Mouse (Mus musculus): Measurements from ENCODE around the gene Cep128.

The Cep128 gene

DNA sequence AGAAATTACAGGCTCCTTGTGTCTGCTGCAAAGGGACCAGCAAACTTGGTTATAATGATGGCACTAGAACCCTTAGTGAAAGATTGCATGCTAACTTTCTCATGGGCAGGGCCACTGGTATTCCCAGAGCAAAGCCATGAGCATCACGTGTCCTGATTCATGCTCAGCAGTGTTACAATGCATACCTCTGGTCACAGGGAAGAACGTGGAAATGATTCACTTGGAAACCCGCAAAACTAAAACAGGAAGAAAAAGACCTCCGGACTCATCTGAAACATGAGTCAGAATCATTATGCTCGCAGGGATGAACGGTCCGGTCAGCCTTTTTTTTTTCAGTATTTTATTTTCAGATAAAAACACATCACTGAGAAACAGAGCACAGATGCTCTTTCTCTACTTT lies 78.4 kb downstream of the Cep128 start:
- DNase-seq: no peak

GRCm38 (mm10) chr12:91305038-91305437 lies 79.2 kb downstream of the Cep128 start:
- DNase-seq: no peak

DNA sequence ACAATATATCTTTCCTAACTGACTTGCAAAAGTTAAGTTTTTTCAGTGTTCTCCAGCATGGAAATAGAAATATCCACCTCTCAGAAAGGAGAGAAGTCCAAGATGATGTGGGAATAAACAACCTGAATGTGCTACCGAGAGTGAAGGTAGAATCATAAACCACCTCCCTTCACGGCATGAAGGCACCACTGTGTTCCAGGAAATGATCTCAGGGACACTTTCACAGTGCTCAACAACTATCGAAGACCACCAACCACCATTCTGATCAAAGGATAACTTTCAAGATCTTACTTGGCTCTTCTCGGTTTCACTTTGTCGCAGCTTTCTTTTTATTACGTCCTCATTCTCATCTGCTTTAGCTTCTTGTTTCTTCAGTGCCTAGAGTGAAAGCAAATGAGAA lies 85.5 kb downstream of the Cep128 start:
- no peak for DNase-seq

- no peak for DNase-seq
Observed at GRCm38 (mm10) chr12:91295870-91296269, 88.3 kb downstream of the Cep128 start.

- DNase-seq: no peak
Observed at GRCm38 (mm10) chr12:91295436-91295835, 88.8 kb downstream of the Cep128 start.

DNA sequence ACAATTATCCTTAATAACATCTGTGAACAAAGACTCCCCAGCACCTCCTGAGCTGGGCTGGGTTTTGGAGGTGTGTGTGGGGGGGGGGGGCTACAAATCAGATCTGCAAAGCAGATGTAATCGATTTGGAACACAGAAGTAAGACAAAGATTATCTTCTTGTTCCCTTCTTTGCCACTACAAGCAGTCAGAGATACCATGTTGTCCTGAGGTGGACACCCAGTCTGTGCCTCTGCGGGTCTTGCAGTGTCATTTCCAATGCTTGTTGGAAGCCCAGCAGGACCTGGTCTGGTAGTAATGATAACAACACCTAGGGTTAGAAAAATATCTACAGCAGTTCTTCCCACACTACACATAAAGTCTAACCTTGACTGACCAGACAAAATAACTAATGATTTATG lies 110.3 kb downstream of the Cep128 start:
- no peak for DNase-seq

GRCm38 (mm10) chr12:91269634-91270033 lies 114.6 kb downstream of the Cep128 start:
- DNase-seq: no peak

DNA sequence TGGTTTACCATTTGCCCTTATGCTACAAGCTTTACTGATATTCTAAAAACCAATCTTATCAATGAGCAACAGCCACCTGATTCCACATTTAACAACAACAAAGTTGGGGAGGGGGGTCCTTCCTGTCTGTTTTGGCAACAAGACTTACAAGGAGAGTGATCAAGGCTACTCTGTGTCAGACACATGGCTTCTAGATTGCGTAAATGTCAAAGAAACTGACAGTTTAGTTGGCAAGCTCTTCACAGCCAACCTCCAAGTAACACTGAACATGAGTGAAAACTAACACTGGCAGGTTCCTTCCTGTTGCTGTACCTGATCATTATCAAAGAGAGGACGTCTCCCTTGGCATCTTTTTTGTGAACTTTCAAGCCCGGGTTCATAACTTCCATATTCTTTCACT lies 115.2 kb downstream of the Cep128 start:
- no peak for DNase-seq

- DNase-seq: no peak
Observed at GRCm38 (mm10) chr12:91266014-91266413, 118.2 kb downstream of the Cep128 start.

DNA sequence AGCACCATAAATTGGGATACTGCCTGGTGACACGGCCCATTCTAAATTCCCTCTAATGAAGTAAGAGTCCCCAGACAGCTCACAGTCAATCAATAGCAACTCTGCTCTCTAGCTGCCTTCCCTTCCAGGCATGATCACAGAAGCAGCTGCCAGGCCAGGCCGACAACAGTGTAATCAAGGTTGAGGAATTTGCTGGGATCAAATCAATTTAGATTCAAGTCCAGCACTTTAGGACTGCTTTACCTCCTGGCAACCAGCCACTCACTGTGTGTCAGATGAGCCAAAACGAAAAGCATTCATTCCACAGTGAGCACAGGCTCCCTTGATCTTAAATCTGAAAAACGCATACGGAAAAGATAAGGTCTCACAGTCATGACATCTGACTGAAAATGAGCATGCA lies 118.7 kb downstream of the Cep128 start:
- DNase-seq: no peak

DNA sequence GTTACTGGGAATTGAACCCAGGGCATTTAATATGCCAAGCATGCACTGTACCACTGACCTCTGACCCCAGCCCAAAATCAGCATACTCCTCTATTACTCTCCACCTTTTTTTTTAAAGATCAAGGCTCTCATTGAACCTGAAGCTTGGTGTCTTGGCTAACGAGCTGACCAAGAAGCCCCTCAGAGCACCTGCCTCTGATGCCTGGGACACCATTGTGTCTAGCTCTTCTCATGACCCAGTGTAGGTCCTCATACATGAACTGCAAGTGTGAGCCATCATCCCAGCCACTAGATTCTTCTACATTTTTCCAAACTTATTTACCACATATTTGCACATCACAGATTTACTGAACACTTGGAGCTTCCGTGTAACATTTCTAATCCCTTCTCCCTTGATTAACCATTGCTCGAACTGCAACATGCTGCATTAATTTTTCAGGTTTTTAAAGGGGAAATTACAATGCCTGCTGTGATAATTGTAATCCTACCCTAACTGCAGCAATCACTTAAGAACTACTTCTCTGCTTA lies 119.3 kb downstream of the Cep128 start:
- DNase-seq: no peak

GRCm38 (mm10) chr12:91263705-91264104 lies 120.5 kb downstream of the Cep128 start:
- DNase-seq: no peak

DNA sequence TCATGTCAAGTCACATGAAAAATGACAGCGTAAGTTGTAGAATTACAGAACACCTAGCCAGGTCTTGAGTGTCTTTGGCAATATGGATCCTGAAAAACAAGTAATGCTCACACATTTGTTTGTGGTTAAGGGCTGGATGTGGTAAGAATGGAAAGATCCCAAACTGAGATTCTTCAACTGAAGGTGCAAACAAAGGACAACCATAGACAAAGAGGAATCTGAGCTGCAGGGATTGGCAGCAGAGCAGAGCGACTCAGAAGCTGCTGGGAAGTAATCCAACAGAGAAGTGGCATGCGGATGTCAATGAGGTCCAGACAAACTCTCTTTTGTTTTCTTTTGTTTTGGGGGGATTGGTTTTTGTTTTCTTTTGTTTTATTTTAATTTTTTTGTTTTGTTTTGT lies 121.4 kb downstream of the Cep128 start:
- DNase-seq: no peak

DNA sequence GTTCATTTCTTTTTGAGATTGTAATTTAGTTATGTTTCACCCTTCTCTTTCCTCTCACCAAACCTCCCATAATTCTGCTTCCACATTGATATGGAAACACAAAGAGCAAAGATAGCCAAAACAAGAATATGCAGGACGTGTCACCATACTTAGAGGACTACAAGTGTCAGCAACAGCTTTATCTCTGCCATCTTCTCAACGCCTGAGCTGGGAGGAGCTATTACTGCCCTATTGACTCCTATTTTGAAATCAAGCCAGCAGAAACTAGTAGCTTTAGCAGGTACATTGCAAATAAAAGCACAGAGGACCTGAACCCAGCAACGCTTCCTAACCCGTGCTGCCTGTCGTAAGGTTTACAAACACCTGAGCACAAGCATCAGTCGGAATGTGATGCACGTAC lies 127.9 kb downstream of the Cep128 start:
- no peak for DNase-seq

DNA sequence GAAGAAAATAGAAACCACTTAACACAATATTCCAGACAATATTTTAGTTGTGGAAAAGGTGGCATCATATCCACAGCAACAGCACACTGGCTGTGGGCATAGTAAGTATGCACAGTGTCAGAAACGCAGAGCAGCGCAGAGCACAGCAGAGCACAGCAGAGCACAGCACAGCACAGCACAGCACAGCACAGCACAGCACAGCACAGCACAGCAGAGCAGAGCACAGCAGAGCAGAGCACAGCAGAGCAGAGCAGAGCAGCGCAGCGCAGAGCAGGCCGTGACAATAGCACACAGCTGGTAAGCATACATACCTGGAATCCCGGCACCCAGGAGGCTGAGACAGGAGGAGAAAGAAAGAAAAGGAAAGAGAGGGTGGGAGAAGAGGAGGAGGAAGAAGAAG lies 129.4 kb downstream of the Cep128 start:
- no peak for DNase-seq

GRCm38 (mm10) chr12:91220609-91221008 lies 163.6 kb downstream of the Cep128 start:
- DNase-seq: no peak

DNA sequence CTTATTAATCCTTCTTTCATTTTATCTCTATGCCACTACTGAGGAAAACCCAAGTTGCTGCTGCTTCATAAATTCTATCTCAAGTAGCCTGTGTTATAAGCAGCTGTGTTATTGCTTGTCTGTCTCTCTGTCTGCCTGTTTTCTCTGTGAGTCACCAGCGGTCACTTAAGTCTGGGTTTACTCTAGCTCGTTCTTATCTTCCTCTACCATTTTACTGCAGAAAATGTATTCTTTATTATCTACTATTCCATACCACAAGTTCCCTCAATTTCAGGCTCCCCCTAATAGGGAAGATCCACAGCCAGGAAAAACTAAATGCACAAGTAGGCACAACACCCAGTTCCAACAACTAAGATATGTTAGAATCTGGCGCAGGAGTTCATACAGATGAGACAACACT lies 178.7 kb downstream of the Cep128 start:
- DNase-seq: no peak

DNA sequence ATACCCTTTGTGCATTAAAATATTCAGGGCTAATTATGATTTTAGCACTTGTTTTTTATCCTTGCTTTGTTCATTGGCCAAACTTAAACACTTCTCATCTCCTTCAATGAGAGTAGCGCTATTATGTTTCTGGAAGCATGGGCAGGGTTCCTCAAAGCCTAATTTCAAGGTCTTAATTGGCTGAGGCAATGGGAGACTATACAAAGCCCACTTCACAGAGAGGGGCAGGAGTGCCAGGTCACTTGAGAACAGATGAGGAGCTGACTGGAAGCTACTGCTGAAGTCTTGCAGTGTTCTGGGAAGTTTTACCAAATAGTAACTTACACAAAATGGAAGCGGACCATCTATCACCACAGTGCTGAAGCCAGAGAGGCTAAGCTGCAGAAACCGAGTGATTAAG lies 179.9 kb downstream of the Cep128 start:
- DNase-seq: no peak

GRCm38 (mm10) chr12:91202496-91202895 lies 181.7 kb downstream of the Cep128 start:
- no peak for DNase-seq

DNA sequence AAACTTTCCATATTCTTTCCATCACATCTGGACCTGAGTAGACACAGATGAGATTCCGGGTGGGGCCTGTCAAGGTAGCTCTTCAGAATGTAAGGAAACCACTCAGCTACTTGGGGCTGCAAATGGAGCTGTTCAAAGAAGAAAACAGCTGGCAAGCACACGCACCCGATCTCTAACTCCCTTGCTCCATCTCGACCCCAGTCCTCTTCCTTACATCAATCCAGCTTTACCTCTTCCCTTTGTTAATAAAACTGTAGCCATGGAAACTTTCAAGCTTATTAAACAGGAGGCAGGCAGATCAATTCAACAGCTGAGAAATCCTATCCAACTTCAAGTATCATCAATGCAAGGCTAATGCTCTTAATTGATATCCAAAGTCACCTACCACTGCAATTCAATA lies 195.1 kb downstream of the Cep128 start:
- no peak for DNase-seq

GRCm38 (mm10) chr12:91185564-91185963 lies 198.6 kb downstream of the Cep128 start:
- DNase-seq: no peak

DNA sequence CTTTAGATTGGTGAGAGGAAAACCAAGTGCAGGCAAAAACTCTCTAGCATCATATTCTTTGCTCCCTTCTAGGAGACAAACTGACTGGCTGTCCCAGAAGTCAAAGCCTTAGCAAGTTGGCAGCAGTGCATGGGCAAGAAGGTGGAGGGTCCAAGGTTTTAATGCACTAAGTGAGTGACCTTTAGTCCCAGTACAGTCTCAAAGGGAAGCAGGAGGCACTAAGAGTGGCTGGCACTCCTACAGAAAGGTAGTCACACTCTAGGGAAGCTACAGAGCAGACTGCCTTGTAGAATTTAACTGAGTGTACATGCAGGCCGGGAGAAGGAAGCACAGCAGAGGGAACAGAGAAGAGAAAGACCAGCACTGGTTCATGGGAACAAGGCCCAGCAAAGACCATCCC lies 199.6 kb downstream of the Cep128 start:
- DNase-seq: no peak

DNA sequence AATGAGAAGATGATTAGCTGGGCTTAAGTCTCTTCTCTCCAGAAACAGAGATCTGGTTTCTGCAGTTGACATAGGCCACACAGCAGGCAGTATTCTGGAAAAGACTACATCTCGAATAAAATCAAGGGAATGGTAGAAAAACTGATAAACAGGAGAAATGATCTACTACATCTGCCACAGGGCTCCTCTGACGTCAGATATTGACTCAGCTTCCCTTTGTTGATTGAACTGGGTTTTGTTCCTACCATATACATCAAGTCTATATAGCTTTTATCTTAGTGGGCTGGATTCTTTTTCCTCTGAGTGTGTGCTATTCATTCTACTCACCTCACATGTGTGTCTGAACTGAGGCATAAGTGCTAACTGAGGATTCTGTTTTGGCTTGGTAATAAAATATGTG lies 200.3 kb downstream of the Cep128 start:
- no peak for DNase-seq

DNA sequence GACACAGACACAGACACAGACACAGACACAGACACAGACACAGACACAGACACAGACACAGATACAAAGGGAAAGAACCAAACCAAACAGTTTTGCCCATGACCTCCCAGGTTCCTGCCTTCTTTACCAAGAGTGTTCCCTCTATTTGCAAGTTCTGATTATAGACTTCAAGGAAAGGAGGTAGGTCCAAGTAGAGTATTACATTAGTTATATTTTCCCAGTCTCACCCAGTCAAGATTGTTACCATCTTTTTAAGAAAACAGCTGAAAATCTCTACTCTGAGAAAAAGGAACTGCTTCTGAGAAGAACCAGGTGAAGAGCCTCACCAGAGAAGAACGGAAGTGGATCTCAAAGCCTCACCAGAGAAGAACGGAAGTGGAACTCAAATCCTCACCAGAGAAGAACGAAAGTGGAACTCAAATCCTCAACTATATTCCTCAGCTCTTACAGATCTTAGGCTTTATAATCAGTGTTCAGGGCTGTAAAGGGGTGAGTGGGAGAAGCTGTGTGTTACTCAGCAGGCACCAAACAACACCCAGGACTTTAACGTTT lies 200.8 kb downstream of the Cep128 start:
- no peak for DNase-seq

DNA sequence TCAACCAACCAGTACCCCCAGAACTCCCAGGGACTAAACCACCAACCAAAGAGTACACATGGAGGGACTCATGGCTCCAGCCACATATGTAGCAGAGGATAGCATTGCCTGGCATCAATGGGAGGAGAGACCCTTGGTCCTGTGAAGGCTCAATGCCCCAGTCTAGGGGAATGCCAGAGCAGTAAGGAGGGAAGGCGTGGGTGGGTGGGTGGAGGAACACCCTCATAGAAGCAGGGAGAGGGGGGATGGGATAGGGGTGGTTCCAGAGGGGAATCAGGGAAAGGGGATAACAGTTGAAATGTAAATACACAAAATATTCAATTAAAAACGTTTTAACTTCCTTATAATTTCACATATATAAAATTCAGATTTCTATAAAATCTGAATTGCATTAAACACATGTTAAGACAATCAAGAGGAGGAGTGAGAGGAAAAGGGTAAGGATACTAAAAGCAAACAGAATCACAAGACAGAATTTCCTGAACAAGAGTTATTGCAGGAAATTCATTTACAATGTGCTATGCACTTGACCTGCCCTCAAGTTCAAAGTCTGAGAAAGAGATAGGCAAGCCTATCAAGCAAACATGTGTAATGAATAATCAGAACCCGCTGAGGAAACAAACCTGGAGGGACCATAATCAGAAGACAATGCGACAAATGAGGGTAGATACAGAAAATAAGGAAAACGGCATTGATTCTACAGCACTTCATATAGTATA lies 207.2 kb downstream of the Cep128 start:
- DNase-seq: no peak

Data from kidney, adult 18-20 months (tissue).